17 mouse cellular contexts compared by ENCODE assay signal in genomic region chr2:128393401-128393800, GRCm38 (mm10).
DNase-seq lines count a peak whose midpoint lies in the region; ATAC-seq and TF ChIP-seq lines count a peak whose summit lies in the region.
"Had no signal": no experiment of that assay in that cellular context is flagged by ENCODE, and none has a peak within 500 bp of the region (broad histone marks: within the 10 kb centered on the region; RNA-seq: fewer than 3 reads in every experiment).

No protein-coding gene starts in this region.

- peak overlapping the region; percentile 32 for H3K4me2 ChIP-seq in heart, embryonic 14.5 days (ENCODE audit: low read length)
- peak overlapping the region; percentile 30 for H3K4me2 ChIP-seq in stomach, embryonic 16.5 days (ENCODE audit: low read depth, low read length)
- no peak overlapping the region for H3K4me2 ChIP-seq in stomach, postnatal 0 days (replicated peaks; ENCODE audit: low read depth)
- H3K4me2 ChIP-seq in embryonic facial prominence, embryonic 13.5 days = peak overlapping the region; percentile 5; the same call in 1 of the 2 replicates
- H3K4me2 ChIP-seq: hindbrain, embryonic 14.5 days; limb, embryonic 15.5 days; neural tube, embryonic 15.5 days had no signal

- 0 out of 4 replicates have a peak overlapping the region, but pooled peaks of 1 of the 2 experiments have one; percentile 41 for H3K27ac ChIP-seq in heart, embryonic 14.5 days (replicated peaks in 1 of 2; ENCODE audit: control insufficient read depth in 1 of 2, insufficient read depth in 1 of 2, low read depth in 2 of 2, low read length in 2 of 2)
- no peak overlapping the region for H3K27ac ChIP-seq in stomach, embryonic 16.5 days (ENCODE audit: low read length)
- no peak overlapping the region for H3K27ac ChIP-seq in stomach, postnatal 0 days (replicated peaks)
- H3K27ac ChIP-seq in embryonic facial prominence, embryonic 13.5 days = no peak overlapping the region
- H3K27ac ChIP-seq: hindbrain, embryonic 14.5 days; limb, embryonic 15.5 days; neural tube, embryonic 15.5 days had no signal

- no peaks in the 10 kb centered on the region for H3K9me3 ChIP-seq in heart, embryonic 14.5 days (ENCODE audit: control insufficient read depth, low read length)
- H3K9me3 ChIP-seq in stomach, embryonic 16.5 days (replicated peaks; ENCODE audit: control insufficient read depth, low read length) = no peaks in the 10 kb centered on the region
- no peaks in the 10 kb centered on the region for H3K9me3 ChIP-seq in stomach, postnatal 0 days (ENCODE audit: control insufficient read depth, low read length)
- no peaks in the 10 kb centered on the region for H3K9me3 ChIP-seq in embryonic facial prominence, embryonic 13.5 days
- H3K9me3 ChIP-seq: limb, embryonic 15.5 days; neural tube, embryonic 15.5 days had no signal

- peaks cover 26 to 48% of the 10 kb centered on the region in 2 experiments for H3K4me1 ChIP-seq in heart, embryonic 14.5 days (ENCODE audit: control insufficient read depth in 2 of 2, insufficient read depth in 2 of 2, low read length in 2 of 2)
- peaks cover 4% of the 10 kb centered on the region for H3K4me1 ChIP-seq in stomach, embryonic 16.5 days (ENCODE audit: control insufficient read depth, insufficient read depth, low read length)
- H3K4me1 ChIP-seq in stomach, postnatal 0 days (replicated peaks; ENCODE audit: control insufficient read depth, insufficient read depth) = no peaks in the 10 kb centered on the region
- H3K4me1 ChIP-seq in embryonic facial prominence, embryonic 13.5 days = peaks cover 37% of the 10 kb centered on the region

- intact Hi-C loops in left cerebral cortex, postnatal 10 days (cut with DNase I) = loop anchor here (5.0 kb wide), 1 partner anchor 86 kb away; no protein-coding TSS in a partner anchor

- no peak for DNase-seq in heart, adult 9 months (ENCODE audit: low spot score in 2 of 2)
- no peak for DNase-seq in stomach, postnatal 0 days (ENCODE audit: low spot score)
- DNase-seq in neural tube, embryonic 10.5 days (ENCODE audit: extremely low spot score, low spot score) = no peak
- no peak for DNase-seq in adrenal gland, postnatal 36 days
- no peak for DNase-seq in left cerebral cortex, postnatal 10 days (ENCODE audit: extremely low spot score in 1 of 2, low spot score in 2 of 2)
- DNase-seq: adrenal gland, adult 8-10 months; cerebellum, postnatal 36 days; kidney, adult 8-10 months; lung, postnatal 14 days; thymus, postnatal 4 days had no signal

- ATAC-seq in heart, embryonic 14.5 days (ENCODE audit: insufficient number of reproducible peaks, insufficient read depth, low FRiP score, low read depth) = no peak
- no peak for ATAC-seq in stomach, embryonic 16.5 days (ENCODE audit: insufficient read depth, low FRiP score)
- no peak for ATAC-seq in stomach, postnatal 0 days (ENCODE audit: low FRiP score, low TSS enrichment)
- ATAC-seq in embryonic facial prominence, embryonic 13.5 days (ENCODE audit: insufficient number of reproducible peaks, insufficient read depth, low FRiP score, low TSS enrichment, low read depth) = no peak
- ATAC-seq: midbrain, embryonic 16.5 days had no signal

- WGBS in heart, embryonic 14.5 days = 43% methylated on average over 8 of the region's 8 CpGs
- WGBS in stomach, embryonic 16.5 days = 29% methylated on average over 8 of the region's 8 CpGs
- WGBS in stomach, postnatal 0 days = 38% methylated on average over 8 of the region's 8 CpGs
- WGBS in embryonic facial prominence, embryonic 13.5 days = 22% methylated on average over 8 of the region's 8 CpGs

- H3K36me3 ChIP-seq in heart, embryonic 14.5 days (ENCODE audit: control insufficient read depth, insufficient read depth, low read length) = no peaks in the 10 kb centered on the region
- H3K36me3 ChIP-seq in stomach, embryonic 16.5 days (ENCODE audit: control insufficient read depth, insufficient read depth, low read length) = no peaks in the 10 kb centered on the region
- no peaks in the 10 kb centered on the region for H3K36me3 ChIP-seq in stomach, postnatal 0 days (ENCODE audit: control insufficient read depth, insufficient read depth, low read length)
- H3K36me3 ChIP-seq in embryonic facial prominence, embryonic 13.5 days = no peaks in the 10 kb centered on the region
- H3K36me3 ChIP-seq: limb, embryonic 15.5 days; neural tube, embryonic 15.5 days had no signal

- no peaks in the 10 kb centered on the region for H3K27me3 ChIP-seq in heart, embryonic 14.5 days (ENCODE audit: control insufficient read depth, insufficient read depth, low read length)
- no peaks in the 10 kb centered on the region for H3K27me3 ChIP-seq in stomach, embryonic 16.5 days (ENCODE audit: control insufficient read depth, insufficient read depth, low read length)
- no peaks in the 10 kb centered on the region for H3K27me3 ChIP-seq in stomach, postnatal 0 days (ENCODE audit: control insufficient read depth, insufficient read depth, low read length)
- H3K27me3 ChIP-seq in embryonic facial prominence, embryonic 13.5 days = peaks cover 31% of the 10 kb centered on the region

- peak overlapping the region; percentile 52; the same call in 1 of the 2 replicates for H3K9ac ChIP-seq in heart, embryonic 14.5 days (ENCODE audit: low read length)
- H3K9ac ChIP-seq in stomach, embryonic 16.5 days (ENCODE audit: low read length) = no peak overlapping the region
- H3K9ac ChIP-seq in stomach, postnatal 0 days (ENCODE audit: low read length) = no peak overlapping the region
- no peak overlapping the region for H3K9ac ChIP-seq in embryonic facial prominence, embryonic 13.5 days
- H3K9ac ChIP-seq: hindbrain, embryonic 14.5 days; limb, embryonic 15.5 days; neural tube, embryonic 15.5 days had no signal

- H3K4me3 ChIP-seq in heart, embryonic 14.5 days (ENCODE audit: control insufficient read depth in 1 of 2, insufficient read depth in 1 of 2, low read depth in 1 of 2, low read length in 2 of 2) = no peak overlapping the region
- no peak overlapping the region for H3K4me3 ChIP-seq in stomach, embryonic 16.5 days (replicated peaks; ENCODE audit: low read length)
- no peak overlapping the region for H3K4me3 ChIP-seq in stomach, postnatal 0 days (ENCODE audit: low read depth, low read length)
- H3K4me3 ChIP-seq in embryonic facial prominence, embryonic 13.5 days = no peak overlapping the region
- H3K4me3 ChIP-seq: limb, embryonic 15.5 days; neural tube, embryonic 15.5 days had no signal

- no peak for TF ChIP-seq CTCF in stomach, postnatal 0 days (IDR thresholded peaks at IDR 0.05; ENCODE audit: low read depth)

- no peak for TF ChIP-seq EP300 in stomach, postnatal 0 days (optimal IDR thresholded peaks at IDR 0.05)
